Mouse (Mus musculus): ENCODE measurements around the gene Med19. TPM values are rescaled to one million over a fixed set of nuclear protein-coding genes. Genes with fewer than 3 reads are reported as not detected.

Med19 gene
- polyA plus RNA-seq, 1 experiment from 2014 or later = 73.2 TPM

- H3K4me1 ChIP-seq (ENCODE audit: control insufficient read depth, insufficient read depth, low read length) = peaks cover 9% of the 10 kb centered on the region
- 18% methylated on average over 8 of the region's 8 CpGs for WGBS
- H3K27ac ChIP-seq (ENCODE audit: low read depth, low read length) = peak within 1 kb of the TSS; percentile 17; the same call in 1 of the 2 replicates
- no peak for DNase-seq (ENCODE audit: low spot score, missing footprints)
- no peaks in the 10 kb centered on the region for H3K9me3 ChIP-seq (ENCODE audit: control insufficient read depth, low read length)
- peak within 1 kb of the TSS; percentile 85 for H3K4me3 ChIP-seq (ENCODE audit: low read depth, low read length)
- H3K27me3 ChIP-seq (ENCODE audit: control insufficient read depth, insufficient read depth, low read length) = no peaks in the 10 kb centered on the region
- peak within 1 kb of the TSS; percentile 53 for H3K4me2 ChIP-seq
- peak within 1 kb of the TSS; percentile 81 for H3K9ac ChIP-seq (ENCODE audit: low read length)
- H3K36me3 ChIP-seq (ENCODE audit: control insufficient read depth, insufficient read depth, low read length) = 0 out of 2 replicates have a peak, but pooled peaks cover 6% of the 10 kb centered on the region
- no peak for ATAC-seq (ENCODE audit: low FRiP score)
These were observed 814 bp downstream of the Med19 start, which contains the start of gene Tmx2 for GRCm38 (mm10) chr2:84679016-84679415. Gene Tmx2, minus strand, starts transcription at chr2:84679140.

- no peaks in the 10 kb centered on the region for H3K27me3 ChIP-seq (ENCODE audit: control insufficient read depth, insufficient read depth, low read length)
- DNase-seq (ENCODE audit: low spot score, missing footprints) (no peak), ATAC-seq (ENCODE audit: low FRiP score) (no peak)
- peaks cover 5% of the 10 kb centered on the region for H3K4me1 ChIP-seq (ENCODE audit: control insufficient read depth, insufficient read depth, low read length)
- no peaks in the 10 kb centered on the region for H3K9me3 ChIP-seq (ENCODE audit: control insufficient read depth, low read length)
- H3K9ac ChIP-seq (ENCODE audit: low read length) = no peak overlapping the region
- WGBS = 92% methylated on average over 6 of the region's 6 CpGs
- H3K4me2 ChIP-seq = no peak overlapping the region
- H3K27ac ChIP-seq (ENCODE audit: low read depth, low read length) = no peak overlapping the region
- peaks cover 11% of the 10 kb centered on the region; the same call in 1 of the 2 replicates for H3K36me3 ChIP-seq (ENCODE audit: control insufficient read depth, insufficient read depth, low read length)
- no peak overlapping the region for H3K4me3 ChIP-seq (ENCODE audit: low read depth, low read length)
These were observed 4.5 kb downstream of the Med19 start for GRCm38 (mm10) chr2:84682605-84683183.

- H3K4me1 ChIP-seq (ENCODE audit: control insufficient read depth, insufficient read depth, low read length) = no peaks in the 10 kb centered on the region
- H3K4me2 ChIP-seq = no peak overlapping the region
- 80% methylated on average over 2 of the region's 2 CpGs for WGBS
- no peak overlapping the region for H3K27ac ChIP-seq (ENCODE audit: low read depth, low read length)
- no peaks in the 10 kb centered on the region for H3K9me3 ChIP-seq (ENCODE audit: control insufficient read depth, low read length)
- no peak overlapping the region for H3K4me3 ChIP-seq (ENCODE audit: low read depth, low read length)
- ATAC-seq (ENCODE audit: low FRiP score) = no peak
- peaks cover 33% of the 10 kb centered on the region for H3K36me3 ChIP-seq (ENCODE audit: control insufficient read depth, insufficient read depth, low read length)
- no peaks in the 10 kb centered on the region for H3K27me3 ChIP-seq (ENCODE audit: control insufficient read depth, insufficient read depth, low read length)
- no peak overlapping the region for H3K9ac ChIP-seq (ENCODE audit: low read length)
- DNase-seq (ENCODE audit: low spot score, missing footprints) = no peak
These were observed 10.1 kb downstream of the Med19 start for GRCm38 (mm10) chr2:84688080-84688844.

GRCm38 (mm10) chr2:84690050-84690449, 11.8 kb downstream of the Med19 start:
- ATAC-seq (ENCODE audit: low FRiP score) (0 out of 2 replicates have a peak, but pooled peaks have one; percentile 30), DNase-seq (ENCODE audit: low spot score, missing footprints) (no peak)
- Histone ChIP-seq H3K4me1 (ENCODE audit: control insufficient read depth, insufficient read depth, low read length) (no peaks in the 10 kb centered on the region), H3K9me3 (ENCODE audit: control insufficient read depth, low read length) (no peaks in the 10 kb centered on the region), H3K27ac (ENCODE audit: low read depth, low read length) (no peak overlapping the region), H3K4me3 (ENCODE audit: low read depth, low read length) (no peak overlapping the region), H3K9ac (ENCODE audit: low read length) (no peak overlapping the region), H3K36me3 (ENCODE audit: control insufficient read depth, insufficient read depth, low read length) (peaks cover 31% of the 10 kb centered on the region), H3K27me3 (ENCODE audit: control insufficient read depth, insufficient read depth, low read length) (no peaks in the 10 kb centered on the region), H3K4me2 (no peak overlapping the region)
- WGBS = 95% methylated on average over 12 of the region's 12 CpGs

- Histone ChIP-seq H3K9ac (ENCODE audit: low read length) (no peak overlapping the region), H3K27me3 (ENCODE audit: control insufficient read depth, insufficient read depth, low read length) (no peaks in the 10 kb centered on the region), H3K4me2 (no peak overlapping the region), H3K4me1 (ENCODE audit: control insufficient read depth, insufficient read depth, low read length) (no peaks in the 10 kb centered on the region), H3K27ac (ENCODE audit: low read depth, low read length) (no peak overlapping the region), H3K36me3 (ENCODE audit: control insufficient read depth, insufficient read depth, low read length) (peaks cover 13% of the 10 kb centered on the region; the same call in 1 of the 2 replicates), H3K9me3 (ENCODE audit: control insufficient read depth, low read length) (no peaks in the 10 kb centered on the region), H3K4me3 (ENCODE audit: low read depth, low read length) (no peak overlapping the region)
- WGBS = 92% methylated on average over 5 of the region's 5 CpGs
- ATAC-seq (ENCODE audit: low FRiP score) = no peak
- no peak for DNase-seq (ENCODE audit: low spot score, missing footprints)
These were observed 16.9 kb downstream of the Med19 start for GRCm38 (mm10) chr2:84695007-84695695.

GRCm38 (mm10) chr2:84703497-84703896, 25.3 kb downstream of the Med19 start:
- WGBS = 88% methylated on average over 1 of the region's 1 CpGs
- no peak overlapping the region for H3K4me3 ChIP-seq (ENCODE audit: low read depth, low read length)
- ATAC-seq (ENCODE audit: low FRiP score) (no peak), DNase-seq (ENCODE audit: low spot score, missing footprints) (no peak)
- H3K36me3 ChIP-seq (ENCODE audit: control insufficient read depth, insufficient read depth, low read length) = no peaks in the 10 kb centered on the region
- H3K27ac ChIP-seq (ENCODE audit: low read depth, low read length) = no peak overlapping the region
- no peaks in the 10 kb centered on the region for H3K4me1 ChIP-seq (ENCODE audit: control insufficient read depth, insufficient read depth, low read length)
- no peak overlapping the region for H3K4me2 ChIP-seq
- no peaks in the 10 kb centered on the region for H3K27me3 ChIP-seq (ENCODE audit: control insufficient read depth, insufficient read depth, low read length)
- no peak overlapping the region for H3K9ac ChIP-seq (ENCODE audit: low read length)
- H3K9me3 ChIP-seq (ENCODE audit: control insufficient read depth, low read length) = no peaks in the 10 kb centered on the region

- H3K9me3 ChIP-seq (ENCODE audit: control insufficient read depth, low read length) = no peaks in the 10 kb centered on the region
- WGBS = 77% methylated on average over 5 of the region's 5 CpGs
- DNase-seq (ENCODE audit: low spot score, missing footprints) (no peak), ATAC-seq (ENCODE audit: low FRiP score) (no peak)
- no peaks in the 10 kb centered on the region for H3K36me3 ChIP-seq (ENCODE audit: control insufficient read depth, insufficient read depth, low read length)
- H3K4me2 ChIP-seq = no peak overlapping the region
- no peaks in the 10 kb centered on the region for H3K27me3 ChIP-seq (ENCODE audit: control insufficient read depth, insufficient read depth, low read length)
- H3K27ac ChIP-seq (ENCODE audit: low read depth, low read length) = no peak overlapping the region
- no peaks in the 10 kb centered on the region for H3K4me1 ChIP-seq (ENCODE audit: control insufficient read depth, insufficient read depth, low read length)
- no peak overlapping the region for H3K4me3 ChIP-seq (ENCODE audit: low read depth, low read length)
- no peak overlapping the region for H3K9ac ChIP-seq (ENCODE audit: low read length)
These were observed 26.1 kb downstream of the Med19 start for GRCm38 (mm10) chr2:84704329-84704728.

- 93% methylated on average over 1 of the region's 1 CpGs for WGBS
- no peak overlapping the region for H3K9ac ChIP-seq (ENCODE audit: low read length)
- no peaks in the 10 kb centered on the region for H3K27me3 ChIP-seq (ENCODE audit: control insufficient read depth, insufficient read depth, low read length)
- DNase-seq (ENCODE audit: low spot score, missing footprints) = no peak
- peaks cover 3% of the 10 kb centered on the region; the same call in 1 of the 2 replicates for H3K36me3 ChIP-seq (ENCODE audit: control insufficient read depth, insufficient read depth, low read length)
- no peaks in the 10 kb centered on the region for H3K4me1 ChIP-seq (ENCODE audit: control insufficient read depth, insufficient read depth, low read length)
- H3K27ac ChIP-seq (ENCODE audit: low read depth, low read length) = no peak overlapping the region
- no peak overlapping the region for H3K4me3 ChIP-seq (ENCODE audit: low read depth, low read length)
- no peak for ATAC-seq (ENCODE audit: low FRiP score)
- H3K4me2 ChIP-seq = no peak overlapping the region
- no peaks in the 10 kb centered on the region for H3K9me3 ChIP-seq (ENCODE audit: control insufficient read depth, low read length)
These were observed 27.1 kb downstream of the Med19 start for GRCm38 (mm10) chr2:84705295-84705694.

GRCm38 (mm10) chr2:84707523-84707922, 29.3 kb downstream of the Med19 start:
- no peak for ATAC-seq (ENCODE audit: low FRiP score)
- H3K27ac ChIP-seq (ENCODE audit: low read depth, low read length) = no peak overlapping the region
- no peak overlapping the region for H3K4me3 ChIP-seq (ENCODE audit: low read depth, low read length)
- no peaks in the 10 kb centered on the region for H3K27me3 ChIP-seq (ENCODE audit: control insufficient read depth, insufficient read depth, low read length)
- no peak overlapping the region for H3K9ac ChIP-seq (ENCODE audit: low read length)
- no peak overlapping the region for H3K4me2 ChIP-seq
- WGBS = 84% methylated on average over 1 of the region's 1 CpGs
- H3K9me3 ChIP-seq (ENCODE audit: control insufficient read depth, low read length) = no peaks in the 10 kb centered on the region
- DNase-seq (ENCODE audit: low spot score, missing footprints) = no peak
- no peaks in the 10 kb centered on the region for H3K4me1 ChIP-seq (ENCODE audit: control insufficient read depth, insufficient read depth, low read length)
- peaks cover 5% of the 10 kb centered on the region; the same call in 1 of the 2 replicates for H3K36me3 ChIP-seq (ENCODE audit: control insufficient read depth, insufficient read depth, low read length)

Measured in midbrain, embryonic 11.5 days (tissue).